Mouse (Mus musculus) ovary, adult 18-20 months (tissue): ENCODE measurements at regions not wholly inside any gene's neighbourhood (a gene's known extent, or its start where the extent isn't known, plus 50 kb on each side); places are given as distances from the start of the nearest gene placed in this dataset.
"Not testable (repeated sequence)": the region's sequence is repeated elsewhere in the genome, so short reads cannot be mapped to it uniquely, and the experiment has no call there.

Experiments
- DNase-seq: peaks from one replicate; pipeline ENCODE4 v3.0.0; 2022; ENCODE audit warnings: low spot score, mixed read lengths

GRCm38 (mm10) chr2:160507816-160508564 lies 137.7 kb upstream of the Top1 start:
- DNase-seq: peak; percentile 20

GRCm38 (mm10) chr2:160510159-160510558 lies 135.5 kb upstream of the Top1 start:
- no peak for DNase-seq

- DNase-seq: no peak
These were observed 134.9 kb upstream of the Top1 start for GRCm38 (mm10) chr2:160510635-160511421.

GRCm38 (mm10) chr2:160515621-160516020 lies 130.1 kb upstream of the Top1 start:
- no peak for DNase-seq

GRCm38 (mm10) chr2:160516526-160516925 lies 129.2 kb upstream of the Top1 start:
- DNase-seq: no peak

GRCm38 (mm10) chr2:160525301-160526205 lies 120.1 kb upstream of the Top1 start:
- DNase-seq: peak; percentile 16

GRCm38 (mm10) chr2:160526377-160527125 lies 119.1 kb upstream of the Top1 start:
- no peak for DNase-seq

- DNase-seq: no peak
These were observed 116.4 kb upstream of the Top1 start for GRCm38 (mm10) chr2:160529306-160529705.

- DNase-seq: no peak
These were observed 115.3 kb upstream of the Top1 start for GRCm38 (mm10) chr2:160530377-160530776.

- peak; percentile 19 for DNase-seq
These were observed 108.4 kb upstream of the Top1 start for GRCm38 (mm10) chr2:160537319-160537719.

GRCm38 (mm10) chr2:160545527-160545926 lies 100.2 kb upstream of the Top1 start:
- no peak for DNase-seq

GRCm38 (mm10) chr2:160552121-160552669 lies 93.5 kb upstream of the Top1 start:
- no peak for DNase-seq

- no peak for DNase-seq
These were observed 84.0 kb upstream of the Top1 start for GRCm38 (mm10) chr2:160561711-160562110.

GRCm38 (mm10) chr2:160567813-160568212 lies 77.9 kb upstream of the Top1 start:
- DNase-seq: no peak

- no peak for DNase-seq
These were observed 76.2 kb upstream of the Top1 start for GRCm38 (mm10) chr2:160569496-160569895.

- peak; percentile 48 for DNase-seq
These were observed 67.0 kb upstream of the Top1 start for GRCm38 (mm10) chr2:160578384-160579320.

- no peak for DNase-seq
These were observed 65.4 kb upstream of the Top1 start for GRCm38 (mm10) chr2:160580250-160580649.

GRCm38 (mm10) chr2:160581029-160581428 lies 64.7 kb upstream of the Top1 start:
- no peak for DNase-seq

- not testable (repeated sequence) for DNase-seq
These were observed 62.7 kb upstream of the Top1 start for GRCm38 (mm10) chr2:160583034-160583433.

- DNase-seq: no peak
These were observed 62.2 kb upstream of the Top1 start for GRCm38 (mm10) chr2:160583506-160583905.
